Comparison of ENCODE assay signal across 1 mouse cellular context in the genomic region with DNA sequence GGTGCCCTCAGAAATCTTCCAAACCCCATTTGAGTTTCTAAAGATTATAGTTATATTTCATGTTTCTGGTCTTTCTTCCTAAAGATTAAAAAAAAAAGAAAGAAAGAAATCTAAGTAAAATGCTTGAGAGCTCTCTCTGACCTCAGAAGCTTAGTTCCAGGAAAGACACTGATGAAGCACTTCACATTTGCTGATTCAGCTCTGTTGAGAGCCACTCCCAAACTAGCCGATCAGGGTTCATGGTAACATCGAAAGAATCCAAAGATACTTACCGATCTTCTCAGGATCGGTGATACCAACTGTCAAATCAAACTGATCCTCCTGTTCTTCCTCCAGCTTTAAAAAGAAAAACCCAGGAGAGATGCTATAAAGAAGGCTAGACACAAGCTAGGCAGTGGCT.
TF ChIP-seq lines count a peak whose summit lies in the region.

No protein-coding gene starts in this region.

TF ChIP-seq in MEL, 35 proteins besides CTCF, POLR2A, EP300 and RAD21:
- TF ChIP-seq MAFK (IDR thresholded peaks at IDR 0.05; ENCODE audit: borderline replicate concordance, low read depth, low read length) (0 out of 2 replicates have a peak, but pooled peaks have one; percentile 30), MYC (IDR thresholded peaks at IDR 0.05; ENCODE audit: low read depth, low read length) (no peak)
